Mouse (Mus musculus) liver, embryonic 11.5 days (tissue): Measurements from ENCODE around the gene Pmvk. TPM values are rescaled to one million over a fixed set of nuclear protein-coding genes. Genes with fewer than 3 reads are reported as not detected.

Experiments
- ATAC-seq: fragments of 200-750 bp; cut with Nextera tagmentation; replicated peaks from 2 replicates; pipeline ENCODE4 v1.8.0; 2017; ENCODE audit warnings: moderate number of reproducible peaks, mild to moderate bottlenecking, moderate TSS enrichment, moderate library complexity; ENCODE audit not compliant: low FRiP score
- DNase-seq: peaks from one replicate; pipeline ENCODE4 v3.0.0-alpha.2; 2017; ENCODE audit warnings: low spot score
- H3K27ac ChIP-seq: fragments of 300-500 bp; sonication (generic); 2 replicates; pipeline ENCODE4 v1.5.1; 2014; ENCODE audit warnings: mild to moderate bottlenecking, low read depth, low read length, control low read depth
- H3K27me3 ChIP-seq: fragments of 300-500 bp; sonication (generic); replicated peaks from 2 replicates; pipeline ENCODE4 v1.6.1; 2014; ENCODE audit warnings: low read length, mixed read lengths; ENCODE audit not compliant: control insufficient read depth, insufficient read depth
- H3K36me3 ChIP-seq: fragments of 300-500 bp; sonication (generic); 2 replicates; pipeline ENCODE4 v1.6.1; 2014; ENCODE audit warnings: mild to moderate bottlenecking, low read length, moderate library complexity, mixed read lengths; ENCODE audit not compliant: control insufficient read depth, insufficient read depth
- H3K4me1 ChIP-seq: fragments of 300-500 bp; sonication (generic); replicated peaks from 2 replicates; pipeline ENCODE4 v1.6.1; 2014; ENCODE audit warnings: low read length, mixed read lengths; ENCODE audit not compliant: control insufficient read depth, insufficient read depth
- H3K4me2 ChIP-seq: fragments of 300-500 bp; sonication (generic); 2 replicates; pipeline ENCODE4 v1.6.1; 2014; ENCODE audit warnings: mild to moderate bottlenecking, control low read depth, moderate library complexity
- H3K4me3 ChIP-seq: fragments of 300-500 bp; sonication (generic); 2 replicates; pipeline ENCODE4 v1.5.1; 2014; ENCODE audit warnings: low read depth, low read length, control low read depth
- H3K9ac ChIP-seq: fragments of 300-500 bp; sonication (generic); 2 replicates; pipeline ENCODE4 v1.6.1; 2014; ENCODE audit warnings: low read depth, low read length, control low read depth
- H3K9me3 ChIP-seq: fragments of 300-500 bp; sonication (generic); 2 replicates; pipeline ENCODE4 v1.6.1; 2016; ENCODE audit warnings: low read length, inconsistent platforms, mixed read lengths; ENCODE audit not compliant: control insufficient read depth
- whole genome bisulfite sequencing: fragments of 180-500 bp; shearing (Covaris S2); extraction: QIAGEN DNeasy Blood & Tissue Kit; methylation state at CpG from one replicate; pipeline ENCODE4 v1.1.7; 2014; 5-methylcytosine and 5-hydroxymethylcytosine counted together
- polyA plus RNA-seq: library from polyadenylated mRNA; unstranded; fragments of >200 nt; fragmentation: Nextera tagmentation; extraction: Ambion mirVana; gene quantifications from 2 replicates; pipeline ENCODE4 v1.2.1, GENCODE M21; 2014

Gene Pmvk
- polyA plus RNA-seq, 1 experiment from 2014 or later = 58.0 TPM

GRCm38 (mm10) chr3:89456726-89457665, 2.7 kb downstream of the Pmvk start:
- Histone ChIP-seq H3K9ac (no peak overlapping the region), H3K4me2 (peak overlapping the region; percentile 24), H3K27me3 (no peaks in the 10 kb centered on the region), H3K9me3 (no peaks in the 10 kb centered on the region), H3K4me3 (no peak overlapping the region), H3K4me1 (peaks cover 15% of the 10 kb centered on the region), H3K36me3 (no peaks in the 10 kb centered on the region), H3K27ac (no peak overlapping the region)
- ATAC-seq = peak; percentile 46
- DNase-seq = peak; percentile 84
- 38% methylated on average over 10 of the region's 10 CpGs for whole genome bisulfite sequencing

- H3K4me2 ChIP-seq = peak overlapping the region; percentile 87
- 50% methylated on average over 13 of the region's 13 CpGs for WGBS
These were observed 4.1 kb downstream of the Pmvk start for GRCm38 (mm10) chr3:89458372-89458964.

DNA sequence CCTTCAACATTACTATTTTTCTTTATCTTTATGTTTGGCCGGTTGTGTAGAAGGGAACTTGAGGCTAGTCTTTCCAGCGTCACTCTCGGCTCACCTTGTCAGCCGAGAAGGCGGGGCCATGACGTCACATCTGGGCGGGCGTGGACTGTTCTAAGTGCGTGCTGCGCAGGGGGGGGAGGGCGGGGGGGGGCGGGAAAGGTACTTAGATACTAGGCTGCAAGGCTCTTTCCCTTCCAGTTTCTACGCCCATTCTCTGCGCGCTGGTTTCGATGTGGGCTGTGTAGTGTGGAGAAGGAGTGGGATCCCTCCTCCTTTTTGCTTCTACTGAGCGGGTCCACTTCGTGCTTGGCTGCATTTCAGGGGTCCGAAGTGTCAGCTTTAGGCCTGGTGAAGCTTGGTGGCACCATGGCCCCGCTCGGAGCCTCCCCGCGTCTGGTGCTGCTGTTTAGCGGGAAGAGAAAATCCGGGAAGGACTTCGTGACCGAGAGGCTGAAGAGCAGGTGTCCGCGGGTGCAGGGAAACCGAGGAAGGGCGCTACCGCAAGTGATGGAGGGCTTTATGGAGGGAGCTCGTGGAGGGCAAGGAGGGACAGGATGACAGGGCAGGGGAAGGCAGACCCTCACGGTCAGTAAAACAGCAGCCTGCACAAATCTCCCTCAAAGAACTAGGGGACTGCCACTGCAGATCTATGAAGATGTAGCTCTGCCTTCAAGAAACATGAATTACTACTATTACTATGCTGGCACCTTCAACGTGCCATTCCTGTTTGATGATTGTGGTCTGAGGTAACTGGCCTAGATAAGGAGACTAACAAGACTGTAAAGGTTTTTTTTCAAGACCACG, 4.8 kb downstream of the Pmvk start:
- Histone ChIP-seq H3K4me1 (peaks cover 15% of the 10 kb centered on the region), H3K27ac (peak overlapping the region; percentile 77), H3K27me3 (no peaks in the 10 kb centered on the region), H3K4me2 (peak overlapping the region; percentile 87), H3K9me3 (no peaks in the 10 kb centered on the region), H3K9ac (peak overlapping the region; percentile 79), H3K36me3 (no peaks in the 10 kb centered on the region), H3K4me3 (peak overlapping the region; percentile 77)
- ATAC-seq (peak; percentile 88), DNase-seq (peak; percentile 92)
- under 1% methylated on average over 35 of the region's 36 CpGs for WGBS

More at GRCm38 (mm10) chr3:89458372-89458964, 4.1 kb downstream of the Pmvk start:
- no peaks in the 10 kb centered on the region for H3K9me3 ChIP-seq
- no peak overlapping the region for H3K9ac ChIP-seq
- no peaks in the 10 kb centered on the region for H3K36me3 ChIP-seq
- ATAC-seq = peak; percentile 71
- H3K27me3 ChIP-seq = no peaks in the 10 kb centered on the region
- peaks cover 15% of the 10 kb centered on the region for H3K4me1 ChIP-seq
- DNase-seq = no peak
- peak overlapping the region; percentile 36 for H3K27ac ChIP-seq
- H3K4me3 ChIP-seq = peak overlapping the region; percentile 77

- ATAC-seq (no peak), DNase-seq (no peak)
- Histone ChIP-seq H3K36me3 (0 out of 2 replicates have a peak, but pooled peaks cover 5% of the 10 kb centered on the region), H3K4me3 (no peak overlapping the region), H3K9ac (no peak overlapping the region), H3K4me2 (no peak overlapping the region), H3K4me1 (no peaks in the 10 kb centered on the region; the same call in 1 of the 2 replicates), H3K27ac (no peak overlapping the region), H3K27me3 (no peaks in the 10 kb centered on the region), H3K9me3 (no peaks in the 10 kb centered on the region)
- WGBS = 59% methylated on average over 4 of the region's 4 CpGs
These were observed 13.9 kb downstream of the Pmvk start for GRCm38 (mm10) chr3:89468268-89468667.

GRCm38 (mm10) chr3:89472280-89472679, 17.9 kb downstream of the Pmvk start:
- DNase-seq = no peak
- Histone ChIP-seq H3K9ac (no peak overlapping the region), H3K4me3 (no peak overlapping the region), H3K4me2 (no peak overlapping the region), H3K27me3 (no peaks in the 10 kb centered on the region), H3K36me3 (0 out of 2 replicates have a peak, but pooled peaks cover 5% of the 10 kb centered on the region), H3K9me3 (no peaks in the 10 kb centered on the region), H3K27ac (no peak overlapping the region), H3K4me1 (no peaks in the 10 kb centered on the region; the same call in 1 of the 2 replicates)
- 54% methylated on average over 7 of the region's 7 CpGs for WGBS
- ATAC-seq = no peak

- DNase-seq (no peak), ATAC-seq (no peak)
- Histone ChIP-seq H3K4me3 (no peak overlapping the region), H3K4me2 (no peak overlapping the region), H3K27ac (no peak overlapping the region), H3K4me1 (no peaks in the 10 kb centered on the region), H3K36me3 (no peaks in the 10 kb centered on the region), H3K27me3 (no peaks in the 10 kb centered on the region), H3K9ac (no peak overlapping the region), H3K9me3 (no peaks in the 10 kb centered on the region)
- WGBS = 55% methylated on average over 6 of the region's 6 CpGs
These were observed 19.5 kb downstream of the Pmvk start for GRCm38 (mm10) chr3:89473838-89474237.

DNA sequence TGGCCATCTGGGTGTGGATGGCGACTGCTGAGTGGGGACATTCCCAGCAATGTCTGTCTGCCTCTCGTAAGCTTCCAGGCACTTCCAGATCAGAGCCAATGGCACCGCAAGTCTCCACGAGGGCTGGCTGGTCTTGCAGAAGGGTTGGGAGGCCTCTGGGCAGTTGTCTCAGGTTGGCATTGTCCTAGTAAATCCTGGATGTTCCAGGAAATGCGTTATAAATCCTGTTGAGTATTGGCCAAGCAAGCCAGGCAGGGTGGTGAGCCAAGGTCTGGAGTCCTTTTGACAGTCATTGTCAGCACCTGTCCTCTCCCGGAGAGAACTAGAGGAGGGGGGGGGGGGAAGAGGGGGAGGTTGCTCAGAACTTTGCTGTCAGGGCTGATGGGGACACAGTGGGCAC, 24.7 kb downstream of the Pmvk start:
- DNase-seq (no peak), ATAC-seq (no peak)
- Histone ChIP-seq H3K9me3 (no peaks in the 10 kb centered on the region), H3K27me3 (no peaks in the 10 kb centered on the region), H3K36me3 (no peaks in the 10 kb centered on the region), H3K27ac (no peak overlapping the region), H3K9ac (no peak overlapping the region), H3K4me2 (no peak overlapping the region), H3K4me1 (no peaks in the 10 kb centered on the region), H3K4me3 (no peak overlapping the region)
- WGBS = 72% methylated on average over 6 of the region's 6 CpGs

- H3K4me1 ChIP-seq = no peaks in the 10 kb centered on the region
- no peak overlapping the region for H3K4me3 ChIP-seq
- H3K4me2 ChIP-seq = no peak overlapping the region
- DNase-seq (no peak), ATAC-seq (no peak)
- H3K9me3 ChIP-seq = no peaks in the 10 kb centered on the region
- H3K27ac ChIP-seq = no peak overlapping the region
- no peaks in the 10 kb centered on the region for H3K27me3 ChIP-seq
- no peaks in the 10 kb centered on the region for H3K36me3 ChIP-seq
- no peak overlapping the region for H3K9ac ChIP-seq
- 45% methylated on average over 2 of the region's 2 CpGs for WGBS
These were observed 27.1 kb downstream of the Pmvk start for GRCm38 (mm10) chr3:89481488-89481887.
